Mouse (Mus musculus) lung, postnatal 36 days (tissue): ENCODE measurements at regions not wholly inside any gene's neighbourhood (a gene's known extent, or its start where the extent isn't known, plus 50 kb on each side); places are given as distances from the start of the nearest gene placed in this dataset.

Experiments
- DNase-seq: peaks from one replicate; pipeline ENCODE4 v3.0.0; 2022; ENCODE audit warnings: mixed read lengths

GRCm38 (mm10) chr1:60823006-60823665, 63.7 kb upstream of the Ctla4 start:
- DNase-seq = peak; percentile 83

- DNase-seq = peak; percentile 69
Measured at GRCm38 (mm10) chr1:60824218-60825125, 62.3 kb upstream of the Ctla4 start.

GRCm38 (mm10) chr1:60825256-60826186, 61.3 kb upstream of the Ctla4 start:
- peak; percentile 43 for DNase-seq

- no peak for DNase-seq
Measured at GRCm38 (mm10) chr1:60826981-60827380, 59.8 kb upstream of the Ctla4 start.

- DNase-seq = no peak
Measured at GRCm38 (mm10) chr1:60828152-60828551, 58.6 kb upstream of the Ctla4 start.

- peak; percentile 58 for DNase-seq
Measured at GRCm38 (mm10) chr1:60829849-60830248, 57.0 kb upstream of the Ctla4 start.

GRCm38 (mm10) chr1:60833668-60834067, 53.1 kb upstream of the Ctla4 start:
- DNase-seq = no peak
